Mouse (Mus musculus) CH12.LX (cell line): ENCODE results near the gene Fasn. TPM values are rescaled to one million over a fixed set of nuclear protein-coding genes. Genes with fewer than 3 reads are reported as not detected.

Experiments used
- DNase-seq: peaks from one replicate; pipeline ENCODE4 v3.0.0-alpha.2; 2013; ENCODE audit errors: extremely low read depth
- H3K27ac ChIP-seq: 2 replicates; pipeline ENCODE4 v1.5.1; 2012; ENCODE audit warnings: low read depth, mild to moderate bottlenecking, control low read depth, moderate library complexity; ENCODE audit not compliant: insufficient read depth
- H3K27me3 ChIP-seq: replicated peaks from 2 replicates; pipeline ENCODE3; 2012; ENCODE audit warnings: inconsistent platforms
- H3K36me3 ChIP-seq, 2 experiments: replicated peaks in 1 of 2; 2 replicates each; pipeline versions ENCODE3 to v1.6.1; 2012; ENCODE audit warnings: inconsistent platforms in 1 of 2, low read length in 1 of 2, mild to moderate bottlenecking in 1 of 2, mixed read lengths in 1 of 2, moderate library complexity in 1 of 2; ENCODE audit not compliant: control insufficient read depth in 1 of 2, insufficient read depth in 1 of 2
- H3K4me1 ChIP-seq, 2 experiments: 2 replicates each; pipeline ENCODE4 v1.6.1; 2012; ENCODE audit warnings: inconsistent platforms in 1 of 2, moderate library complexity in 1 of 2; ENCODE audit not compliant: insufficient read depth in 2 of 2, control insufficient read depth in 1 of 2
- H3K4me2 ChIP-seq: 2 replicates; pipeline ENCODE4 v1.6.1; 2012; ENCODE audit warnings: low read depth, mild to moderate bottlenecking, control low read depth; ENCODE audit not compliant: poor library complexity, insufficient read depth, severe bottlenecking
- H3K4me3 ChIP-seq, 3 experiments: fragments of 150-350 bp in 1 of 3; sonication (generic) in 1 of 3; replicated peaks in 1 of 3; 2 replicates each; pipeline versions ENCODE3 to v1.5.1; 2011 to 2012; ENCODE audit warnings: low read depth in 2 of 3, low read length in 2 of 3, mild to moderate bottlenecking in 2 of 3, moderate library complexity in 2 of 3, control low read depth in 1 of 3, improper control_type of control experiment in 1 of 3, inconsistent platforms in 1 of 3, mixed read lengths in 1 of 3; ENCODE audit not compliant: poor library complexity in 1 of 3
- H3K79me2 ChIP-seq: replicated peaks from 2 replicates; pipeline ENCODE4 v1.6.1; 2012; ENCODE audit warnings: mild to moderate bottlenecking, moderate library complexity; ENCODE audit not compliant: control insufficient read depth, poor library complexity, insufficient read depth, severe bottlenecking; ENCODE audit errors: extremely low read depth
- H3K9ac ChIP-seq: 2 replicates; pipeline ENCODE4 v1.6.1; 2012; ENCODE audit warnings: low read depth, mild to moderate bottlenecking, control low read depth, moderate library complexity; ENCODE audit not compliant: insufficient read depth
- H3K9me3 ChIP-seq: replicated peaks from 2 replicates; pipeline ENCODE3; 2012; ENCODE audit warnings: low read length, inconsistent platforms, mixed read lengths
- E2F4 ChIP-seq: IDR thresholded peaks from 2 replicates; pipeline ENCODE4 v1.6.1; 2011; ENCODE audit warnings: low read depth, low read length, improper control_type of control experiment; ENCODE audit not compliant: insufficient replicate concordance
- ELF1 ChIP-seq: IDR thresholded peaks from 2 replicates; pipeline ENCODE4 v1.6.1; 2014; ENCODE audit warnings: low read depth, mild to moderate bottlenecking, inconsistent platforms, low read length, improper control_type of control experiment
- IRF4 ChIP-seq: IDR thresholded peaks from 2 replicates; pipeline ENCODE4 v1.6.1; 2014; ENCODE audit warnings: low read depth, mild to moderate bottlenecking, inconsistent platforms, low read length, improper control_type of control experiment
- MAFK ChIP-seq: IDR thresholded peaks from 2 replicates; pipeline ENCODE4 v1.6.1; 2011; ENCODE audit warnings: low read length, improper control_type of control experiment; ENCODE audit not compliant: insufficient replicate concordance
- MEF2A ChIP-seq: IDR thresholded peaks from 2 replicates; pipeline ENCODE4 v1.6.1; 2014; ENCODE audit warnings: low read depth, mild to moderate bottlenecking, inconsistent platforms, low read length, improper control_type of control experiment, borderline replicate concordance
- NELFE ChIP-seq: IDR thresholded peaks from 2 replicates; pipeline ENCODE4 v1.6.1; 2011; ENCODE audit warnings: low read depth, low read length, improper control_type of control experiment
- NRF1 ChIP-seq: IDR thresholded peaks from 2 replicates; pipeline ENCODE4 v1.6.1; 2014; ENCODE audit warnings: low read depth, mild to moderate bottlenecking, inconsistent platforms, low read length, improper control_type of control experiment, moderate library complexity
- PAX5 ChIP-seq: IDR thresholded peaks from 2 replicates; pipeline ENCODE4 v1.6.1; 2012; ENCODE audit warnings: low read length, inconsistent platforms, mixed read lengths
- USF1 ChIP-seq: IDR thresholded peaks from 2 replicates; pipeline ENCODE4 v1.6.1; 2014; ENCODE audit warnings: low read depth, mild to moderate bottlenecking, inconsistent platforms, low read length, improper control_type of control experiment
- ZKSCAN1 ChIP-seq: IDR thresholded peaks from 2 replicates; pipeline ENCODE4 v1.6.1; 2012; ENCODE audit warnings: low read depth, inconsistent platforms, low read length, improper control_type of control experiment, borderline replicate concordance
- ZNF384 ChIP-seq: IDR thresholded peaks from 2 replicates; pipeline ENCODE4 v1.6.1; 2012; ENCODE audit warnings: low read depth, low read length, improper control_type of control experiment, inconsistent platforms
- dilution Hi-C: fragments of 300-500 bp; cut with MboI; formaldehyde crosslinking; loops from 2 replicates; pipeline ENCODE4 v1.14.3; 2020; ENCODE audit warnings: low sequenced_read_pairs; ENCODE audit not compliant: extremely low pct_unique_long_range_greater_than_20kb, extremely low pct_ligation_motif_present
- in situ Hi-C: fragments of 300-500 bp; cut with MboI; formaldehyde crosslinking; loops from 3 replicates; pipeline ENCODE4 v1.14.3; 2019; ENCODE audit warnings: low sequenced_read_pairs, low pct_ligation_motif_present, low pct_unique_long_range_greater_than_20kb, mixed read lengths
- polyA plus RNA-seq: library from polyadenylated mRNA; unstranded; fragments of >175 nt; gene quantifications from 2 replicates; pipeline ENCODE4 v1.2.1, GENCODE M21; 2012; ENCODE audit warnings: low read depth; ENCODE audit not compliant: insufficient read length
- total RNA-seq, 2 experiments: library from RNA; depleted of rRNA; stranded (reverse); fragments of 300-350 nt in 1 of 2; fragments of >200 nt in 1 of 2; gene quantifications; 2 replicates each; pipeline ENCODE4 v1.2.3; 2012 to 2014

The Fasn gene
- total and polyA plus RNA-seq, 3 experiments, result 116 to 300 (median 186) TPM

GRCm38 (mm10) chr11:120852083-120852935 lies 28.0 kb upstream of the Fasn start:
- dilution Hi-C loops (no loop called here), in situ Hi-C loops (no loop called here)
- Histone ChIP-seq H3K27ac (no peak overlapping the region), H3K9me3 (no peaks in the 10 kb centered on the region), H3K36me3 (peaks cover 0 to 26% of the 10 kb centered on the region in 2 experiments), H3K4me2 (no peak overlapping the region), H3K4me3 (no peak overlapping the region), H3K79me2 (no peaks in the 10 kb centered on the region), H3K9ac (no peak overlapping the region), H3K4me1 (peaks cover 7 to 39% of the 10 kb centered on the region in 2 experiments; a peak in 3 of 4 replicates), H3K27me3 (no peaks in the 10 kb centered on the region)
- DNase-seq, result no peak
- TF ChIP-seq MAFK (no peak), ZKSCAN1 (no peak), IRF4 (no peak), NRF1 (no peak), ZNF384 (no peak), PAX5 (no peak), NELFE (no peak), MEF2A (no peak)

GRCm38 (mm10) chr11:120851582-120851981 lies 27.2 kb upstream of the Fasn start:
- H3K79me2 ChIP-seq, result no peaks in the 10 kb centered on the region
- H3K4me3 ChIP-seq, result no peak overlapping the region
- dilution Hi-C loops (no loop called here), in situ Hi-C loops (no loop called here)
- no peak overlapping the region for H3K4me2 ChIP-seq
- no peak overlapping the region for H3K27ac ChIP-seq
- no peaks in the 10 kb centered on the region for H3K27me3 ChIP-seq
- H3K4me1 ChIP-seq, result peaks cover 7 to 39% of the 10 kb centered on the region in 2 experiments; a peak in 3 of 4 replicates
- H3K9ac ChIP-seq, result no peak overlapping the region
- peaks cover 0 to 28% of the 10 kb centered on the region in 2 experiments for H3K36me3 ChIP-seq
- TF ChIP-seq USF1, result no peak
- TF ChIP-seq ELF1, result no peak
- no peaks in the 10 kb centered on the region for H3K9me3 ChIP-seq
- DNase-seq, result no peak

GRCm38 (mm10) chr11:120851132-120851531 lies 26.8 kb upstream of the Fasn start:
- peaks cover 7 to 39% of the 10 kb centered on the region in 2 experiments; a peak in 3 of 4 replicates for H3K4me1 ChIP-seq
- no peak for DNase-seq
- dilution Hi-C loops, result no loop called here

More at GRCm38 (mm10) chr11:120851132-120851531, 26.8 kb upstream of the Fasn start:
- Histone ChIP-seq H3K4me3 (peak overlapping the region in 1 of 3 experiments; percentile 16), H3K9me3 (no peaks in the 10 kb centered on the region), H3K4me2 (no peak overlapping the region), H3K27ac (no peak overlapping the region), H3K79me2 (no peaks in the 10 kb centered on the region), H3K9ac (no peak overlapping the region), H3K36me3 (peaks cover 0 to 27% of the 10 kb centered on the region in 2 experiments), H3K27me3 (no peaks in the 10 kb centered on the region)
- in situ Hi-C loops, result no loop called here
- no peak for TF ChIP-seq E2F4
- TF ChIP-seq PAX5, result no peak
- TF ChIP-seq NRF1, result no peak
- TF ChIP-seq MEF2A, result no peak
